Comparison of ENCODE assay signal across 8 mouse cellular contexts in genomic region chr8:90349709-90350562, GRCm38 (mm10). TPM values are rescaled to one million over a fixed set of nuclear protein-coding genes. Genes with fewer than 3 reads are reported as not detected.
DNase-seq lines count a peak whose midpoint lies in the region; ATAC-seq and TF ChIP-seq lines count a peak whose summit lies in the region.

No protein-coding gene starts in this region.

- 20% methylated on average over 13 of the region's 13 CpGs for WGBS in hindbrain, embryonic 14.5 days
- WGBS in hindbrain, embryonic 16.5 days: 23% methylated on average over 13 of the region's 13 CpGs

- TF ChIP-seq CTCF in brain, embryonic 14.5 days (IDR thresholded peaks at IDR 0.05; ENCODE audit: borderline replicate concordance, extremely low read depth, insufficient read depth, insufficient read length): peak; percentile 64; the same call in 1 of the 2 replicates

- H3K4me1 ChIP-seq in hindbrain, embryonic 14.5 days (replicated peaks; ENCODE audit: control insufficient read depth, insufficient read depth, low read length): peaks cover 34% of the 10 kb centered on the region
- H3K4me1 ChIP-seq in hindbrain, embryonic 16.5 days (ENCODE audit: control insufficient read depth, insufficient read depth, low read depth, low read length): peaks cover 23% of the 10 kb centered on the region

- H3K27me3 ChIP-seq in hindbrain, embryonic 14.5 days (ENCODE audit: control insufficient read depth, insufficient read depth, low read length): no peaks in the 10 kb centered on the region
- H3K27me3 ChIP-seq in hindbrain, embryonic 16.5 days (replicated peaks; ENCODE audit: control insufficient read depth, insufficient read depth, low read length): no peaks in the 10 kb centered on the region

- H3K27ac ChIP-seq in hindbrain, embryonic 14.5 days: no peak overlapping the region
- H3K27ac ChIP-seq in hindbrain, embryonic 16.5 days (ENCODE audit: low read depth, low read length): no peak overlapping the region

- no peak overlapping the region for H3K4me3 ChIP-seq in hindbrain, embryonic 14.5 days (replicated peaks; ENCODE audit: low read length)
- H3K4me3 ChIP-seq in hindbrain, embryonic 16.5 days (ENCODE audit: low read length): no peak overlapping the region

- ATAC-seq in hindbrain, embryonic 14.5 days (ENCODE audit: low FRiP score): no peak
- ATAC-seq in hindbrain, embryonic 16.5 days: no peak

- H3K4me2 ChIP-seq in hindbrain, embryonic 14.5 days (replicated peaks): no peak overlapping the region
- no peak overlapping the region for H3K4me2 ChIP-seq in hindbrain, embryonic 16.5 days (ENCODE audit: low read length)

- no peaks in the 10 kb centered on the region for H3K36me3 ChIP-seq in hindbrain, embryonic 14.5 days (replicated peaks; ENCODE audit: control insufficient read depth, insufficient read depth)
- H3K36me3 ChIP-seq in hindbrain, embryonic 16.5 days (ENCODE audit: control insufficient read depth, insufficient read depth, low read length): no peaks in the 10 kb centered on the region

- H3K9me3 ChIP-seq in hindbrain, embryonic 14.5 days (ENCODE audit: control insufficient read depth, low read length): no peaks in the 10 kb centered on the region
- H3K9me3 ChIP-seq in hindbrain, embryonic 16.5 days (ENCODE audit: control insufficient read depth, low read length): no peaks in the 10 kb centered on the region

- TF ChIP-seq POLR2A in brain, embryonic 14.5 days (IDR thresholded peaks at IDR 0.05; ENCODE audit: borderline replicate concordance, extremely low read depth, insufficient read depth, insufficient read length, poor library complexity, severe bottlenecking): no peak

- H3K9ac ChIP-seq in hindbrain, embryonic 14.5 days: no peak overlapping the region
- no peak overlapping the region for H3K9ac ChIP-seq in hindbrain, embryonic 16.5 days (ENCODE audit: low read depth, low read length)

- DNase-seq in hindbrain, embryonic 14.5 days (ENCODE audit: low spot score): peak; percentile 49
- peak; percentile 79 for DNase-seq in brain, embryonic 14.5 days (ENCODE audit: low read depth)
- peak; percentile 56 for DNase-seq in forelimb bud, embryonic 11.5 days (ENCODE audit: low read depth, low spot score)
- peak; percentile 52 for DNase-seq in lung, postnatal 10 days
- DNase-seq in spleen, postnatal 4 days (ENCODE audit: low spot score in 2 of 2): no peak
- no peak for DNase-seq in thymus, postnatal 10 days (ENCODE audit: low spot score in 2 of 2)
- DNase-seq in adrenal gland, adult 8-10 months: no peak

RNA-seq across cellular contexts. Expression of gene Tox3, which starts 1.8 kb away (rescaled TPM):
- 28.0 and 28.4 TPM in 2 replicates for polyA plus RNA-seq in hindbrain, embryonic 14.5 days (2014; fragmentation: Nextera tagmentation; extraction: Ambion mirVana)
- polyA plus RNA-seq in hindbrain, embryonic 16.5 days (2015; fragmentation: Nextera tagmentation; extraction: Ambion mirVana): 11.2 and 12.8 TPM in 2 replicates
- 88.1 and 90.0 TPM in 2 replicates for polyA plus RNA-seq in brain, embryonic 14.5 days (2012; rRNA removed)
- 1 to 10 TPM; 3.2 to 6.2 (median 5.4) TPM for total RNA-seq in adrenal gland, adult 8-10 months (2022)

Comparison
In these comparisons a context has a peak if more than half of its experiments do, and no peak if none do; other contexts are left out.
1. DNase-seq: peak in hindbrain, embryonic 14.5 days (single experiment), brain, embryonic 14.5 days (single experiment), forelimb bud, embryonic 11.5 days (single experiment) and lung, postnatal 10 days (single experiment); none in spleen, postnatal 4 days (0 of 2), thymus, postnatal 10 days (0 of 2) and adrenal gland, adult 8-10 months (single experiment).